Mouse (Mus musculus) heart, embryonic 12.5 days (tissue): Measurements from ENCODE around the gene Uap1l1. TPM values are rescaled to one million over a fixed set of nuclear protein-coding genes. Genes with fewer than 3 reads are reported as not detected.

Experiments used
- ATAC-seq: fragments of 200-750 bp; cut with Nextera tagmentation; 2 replicates; pipeline ENCODE4 v1.8.0; 2017; ENCODE audit warnings: moderate TSS enrichment, moderate library complexity; ENCODE audit not compliant: insufficient number of reproducible peaks, low FRiP score
- H3K27ac ChIP-seq: fragments of 300-500 bp; sonication (generic); 2 replicates; pipeline ENCODE4 v1.5.1; 2016; ENCODE audit warnings: mild to moderate bottlenecking, moderate library complexity; ENCODE audit not compliant: poor library complexity, severe bottlenecking
- H3K27me3 ChIP-seq: fragments of 300-500 bp; sonication (generic); replicated peaks from 2 replicates; pipeline ENCODE4 v1.6.1; 2016; ENCODE audit warnings: mild to moderate bottlenecking, moderate library complexity
- H3K36me3 ChIP-seq: fragments of 300-500 bp; sonication (generic); 2 replicates; pipeline ENCODE4 v1.6.1; 2016; ENCODE audit warnings: mild to moderate bottlenecking, moderate library complexity
- H3K4me1 ChIP-seq: fragments of 300-500 bp; sonication (generic); replicated peaks from 2 replicates; pipeline ENCODE4 v1.6.1; 2016; ENCODE audit warnings: mild to moderate bottlenecking
- H3K4me2 ChIP-seq: fragments of 300-500 bp; sonication (generic); 2 replicates; pipeline ENCODE4 v1.6.1; 2016; ENCODE audit warnings: mild to moderate bottlenecking, moderate library complexity
- H3K4me3 ChIP-seq: fragments of 300-500 bp; sonication (generic); 2 replicates; pipeline ENCODE4 v1.5.1; 2016; ENCODE audit warnings: mild to moderate bottlenecking
- H3K9ac ChIP-seq: fragments of 300-500 bp; sonication (generic); 2 replicates; pipeline ENCODE4 v1.6.1; 2016; ENCODE audit warnings: mild to moderate bottlenecking, moderate library complexity
- H3K9me3 ChIP-seq: fragments of 300-500 bp; sonication (generic); replicated peaks from 2 replicates; pipeline ENCODE4 v1.6.1; 2016; ENCODE audit warnings: mild to moderate bottlenecking, moderate library complexity
- WGBS: fragments of 180-500 bp; shearing (Covaris S2); methylation state at CpG from one replicate; pipeline ENCODE4 v1.1.7; 2016; 5-methylcytosine and 5-hydroxymethylcytosine counted together
- polyA plus RNA-seq: library from polyadenylated mRNA; unstranded; fragments of >200 nt; fragmentation: Nextera tagmentation; extraction: Ambion mirVana; gene quantifications from 2 replicates; pipeline ENCODE4 v1.2.1, GENCODE M21; 2016

The Uap1l1 gene
- polyA plus RNA-seq, 1 experiment from 2014 or later, result 10.7 TPM

DNA sequence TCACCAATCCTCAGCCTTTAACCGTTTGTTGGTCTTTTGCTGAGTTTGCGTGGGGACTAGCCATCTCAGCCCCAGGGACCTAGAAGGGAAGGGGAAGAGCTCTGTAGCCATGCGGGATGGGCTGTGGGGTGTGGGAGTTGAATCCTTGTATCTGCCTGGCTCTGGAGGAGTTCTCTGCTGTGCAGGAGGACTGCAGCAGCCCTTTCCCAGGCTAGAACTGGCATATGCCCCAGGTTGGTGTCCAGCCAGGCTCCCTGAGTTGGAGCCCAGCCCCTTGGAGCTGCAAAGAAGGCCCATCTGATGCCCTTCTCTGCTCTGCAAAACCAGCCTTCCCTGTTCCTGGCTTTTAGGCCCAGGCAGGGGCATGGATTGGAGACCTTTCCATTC, 31.1 kb upstream of the Uap1l1 start:
- H3K9me3 ChIP-seq, result no peaks in the 10 kb centered on the region
- peaks cover 95% of the 10 kb centered on the region for H3K27me3 ChIP-seq
- no peak for ATAC-seq
- WGBS, result 40% methylated on average over 3 of the region's 3 CpGs
- no peak overlapping the region for H3K27ac ChIP-seq
- peak overlapping the region; percentile 81; the same call in 1 of the 2 replicates for H3K4me2 ChIP-seq
- H3K4me3 ChIP-seq, result peak overlapping the region; percentile 45
- H3K9ac ChIP-seq, result no peak overlapping the region
- H3K36me3 ChIP-seq, result no peaks in the 10 kb centered on the region
- H3K4me1 ChIP-seq, result peaks cover 29% of the 10 kb centered on the region

DNA sequence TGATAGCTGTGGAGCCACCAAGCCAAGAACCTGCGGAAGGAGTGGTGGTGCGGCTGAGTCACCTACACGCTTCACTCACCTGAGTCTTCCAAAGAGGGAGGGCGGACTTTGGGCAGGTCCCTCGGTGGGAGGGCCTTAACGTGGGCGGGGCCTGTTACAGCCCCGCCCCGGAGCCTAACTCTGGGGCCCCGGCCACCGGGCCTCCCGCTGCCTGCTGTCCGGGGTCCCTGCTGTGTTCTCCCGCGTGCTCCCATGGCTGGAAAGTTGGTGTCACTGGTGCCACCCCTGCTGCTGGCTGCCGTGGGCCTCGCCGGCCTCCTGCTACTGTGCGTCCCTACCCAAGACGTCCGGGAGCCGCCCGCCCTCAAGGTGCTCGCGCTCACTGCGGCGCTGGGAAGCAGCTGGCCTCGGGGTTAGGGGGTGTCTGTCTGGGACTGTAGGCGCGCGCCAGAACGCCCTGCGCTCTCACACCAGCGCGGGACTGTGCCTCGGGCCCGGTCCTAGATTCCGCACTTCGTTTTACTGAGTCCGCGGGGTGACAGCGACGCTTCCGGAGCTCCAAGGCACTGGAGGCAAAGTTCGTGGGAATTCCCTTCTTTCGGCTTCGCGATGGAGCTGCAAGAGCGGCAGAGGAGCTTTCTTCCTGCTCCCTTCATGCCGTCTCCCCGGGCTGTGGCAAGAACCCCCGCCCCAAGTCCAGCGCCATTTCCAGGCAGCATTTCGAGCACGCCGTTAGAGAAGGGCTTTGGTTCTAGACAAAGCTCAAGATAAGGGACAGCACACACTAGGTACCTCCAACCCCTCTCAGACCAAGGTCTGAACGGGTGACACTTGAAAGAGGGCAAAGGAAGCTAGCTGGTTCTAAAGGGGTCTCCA, 30.5 kb upstream of the Uap1l1 start, which contains the start of gene Entpd2:
Gene Entpd2, plus strand, starts transcription at position 154 of the 876 bp plus-strand sequence.
- H3K9me3 ChIP-seq, result no peaks in the 10 kb centered on the region
- peak within 1 kb of the TSS; percentile 45 for H3K4me3 ChIP-seq
- peaks cover 89% of the 10 kb centered on the region for H3K27me3 ChIP-seq
- 0 out of 2 replicates have a peak, but pooled peaks have one; percentile 18 for ATAC-seq
- peaks cover 29% of the 10 kb centered on the region for H3K4me1 ChIP-seq
- H3K4me2 ChIP-seq, result peak within 1 kb of the TSS; percentile 81
- no peaks in the 10 kb centered on the region for H3K36me3 ChIP-seq
- H3K27ac ChIP-seq, result no peak within 1 kb of the TSS
- 0 out of 2 replicates have a peak within 1 kb of the TSS, but pooled peaks have one; percentile 36 for H3K9ac ChIP-seq
- WGBS, result 1% methylated on average over 57 of the region's 57 CpGs

DNA sequence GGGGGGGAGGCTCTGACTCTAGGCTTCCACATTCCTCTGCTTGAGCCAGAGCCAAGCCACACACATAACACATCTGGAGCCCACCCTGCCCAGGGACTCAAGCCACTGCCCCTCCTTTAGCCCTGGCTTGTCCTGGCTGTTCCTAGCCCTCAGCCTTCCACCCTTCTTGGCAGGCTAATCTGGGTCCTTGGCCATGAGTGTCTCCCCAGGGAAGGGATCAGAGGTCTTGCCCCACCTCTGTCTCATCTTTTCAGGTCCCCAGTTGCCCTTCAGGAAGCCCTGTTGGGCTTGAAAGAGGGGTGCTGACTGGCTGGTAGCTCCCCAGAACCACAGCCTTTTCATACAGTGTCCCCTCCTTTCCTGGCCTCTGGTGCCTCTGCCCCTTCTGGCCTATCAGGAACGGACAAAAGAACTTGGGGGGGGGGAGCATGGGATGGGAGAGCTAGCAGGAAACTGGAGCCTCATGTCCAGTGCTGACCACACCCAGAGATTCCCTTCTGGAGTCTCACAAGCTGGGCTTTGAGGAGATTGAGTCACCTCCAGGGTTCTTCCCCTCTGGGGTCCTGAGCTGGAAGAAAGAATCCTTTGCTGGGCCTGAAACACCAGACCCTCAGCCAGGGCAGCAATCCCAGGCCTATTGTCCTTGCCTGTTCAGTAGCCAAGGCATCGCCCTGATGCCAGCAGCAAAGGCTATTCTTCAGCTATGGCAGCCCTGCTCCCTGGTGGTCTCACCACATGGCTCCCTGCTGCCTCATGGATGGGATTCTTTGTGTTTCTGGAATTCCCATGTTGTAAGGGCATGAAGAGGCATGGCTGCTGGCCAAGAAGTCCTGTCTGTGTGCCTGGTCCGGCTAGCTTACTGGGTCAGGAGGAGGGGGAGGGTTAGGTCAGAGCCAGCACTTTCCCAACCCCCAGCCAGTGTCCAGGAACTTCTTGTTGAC, 29.1 kb upstream of the Uap1l1 start:
- Histone ChIP-seq H3K4me2 (no peak overlapping the region), H3K9me3 (no peaks in the 10 kb centered on the region), H3K9ac (no peak overlapping the region), H3K4me3 (no peak overlapping the region), H3K4me1 (peaks cover 22% of the 10 kb centered on the region), H3K27ac (no peak overlapping the region), H3K27me3 (peaks cover 75% of the 10 kb centered on the region), H3K36me3 (no peaks in the 10 kb centered on the region)
- peak; percentile 43; the same call in 1 of the 2 replicates for ATAC-seq
- 42% methylated on average over 3 of the region's 3 CpGs for WGBS

DNA sequence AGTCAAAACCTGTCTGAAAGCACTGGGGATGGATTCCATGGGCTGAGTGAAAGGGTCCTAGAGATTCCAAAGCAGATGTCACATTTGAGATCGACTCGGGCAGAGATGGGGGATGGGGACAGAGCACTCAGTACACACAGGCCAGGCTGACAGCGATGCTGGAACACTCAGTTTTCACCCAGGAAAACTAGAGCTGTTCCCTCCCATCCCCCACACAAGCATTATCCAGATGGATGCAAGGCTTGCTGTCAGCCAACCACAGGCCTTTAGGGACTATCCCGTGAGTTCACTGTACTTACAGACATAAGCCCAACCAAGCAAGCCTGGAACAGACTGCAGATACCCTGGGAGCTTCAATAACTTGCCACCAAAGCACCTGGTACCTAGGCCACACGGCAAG, 25.8 kb upstream of the Uap1l1 start:
- H3K9me3 ChIP-seq, result no peaks in the 10 kb centered on the region
- 54% methylated on average over 5 of the region's 5 CpGs for WGBS
- peaks cover 21% of the 10 kb centered on the region for H3K4me1 ChIP-seq
- no peak overlapping the region for H3K27ac ChIP-seq
- H3K36me3 ChIP-seq, result no peaks in the 10 kb centered on the region
- no peak overlapping the region for H3K4me2 ChIP-seq
- ATAC-seq, result no peak
- H3K27me3 ChIP-seq, result peaks cover 54% of the 10 kb centered on the region
- H3K9ac ChIP-seq, result no peak overlapping the region
- no peak overlapping the region for H3K4me3 ChIP-seq

DNA sequence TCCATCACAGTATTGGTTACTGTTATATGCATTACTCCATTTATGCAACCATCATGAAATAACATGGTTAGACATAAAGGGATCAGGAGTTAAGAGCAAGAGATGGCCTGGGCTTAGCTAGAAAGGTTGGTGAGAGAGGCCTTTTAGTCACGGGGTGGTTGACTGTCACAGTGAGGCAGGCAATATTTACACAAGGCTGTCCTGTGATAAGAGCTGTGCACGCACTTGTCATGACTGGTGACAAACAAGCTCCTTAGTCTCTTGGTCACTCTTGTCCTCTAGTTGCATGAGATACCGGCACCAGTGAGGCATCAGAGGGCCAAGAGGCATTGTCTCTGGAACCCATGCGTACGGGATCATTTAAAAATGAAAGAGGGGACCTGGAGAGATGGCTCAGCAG, 19.0 kb upstream of the Uap1l1 start:
- ATAC-seq, result no peak
- no peaks in the 10 kb centered on the region for H3K36me3 ChIP-seq
- WGBS, result 53% methylated on average over 5 of the region's 5 CpGs
- peaks cover 29% of the 10 kb centered on the region for H3K27me3 ChIP-seq
- H3K27ac ChIP-seq, result no peak overlapping the region
- H3K4me1 ChIP-seq, result no peaks in the 10 kb centered on the region
- H3K4me2 ChIP-seq, result no peak overlapping the region
- H3K9me3 ChIP-seq, result no peaks in the 10 kb centered on the region
- no peak overlapping the region for H3K9ac ChIP-seq
- no peak overlapping the region for H3K4me3 ChIP-seq

DNA sequence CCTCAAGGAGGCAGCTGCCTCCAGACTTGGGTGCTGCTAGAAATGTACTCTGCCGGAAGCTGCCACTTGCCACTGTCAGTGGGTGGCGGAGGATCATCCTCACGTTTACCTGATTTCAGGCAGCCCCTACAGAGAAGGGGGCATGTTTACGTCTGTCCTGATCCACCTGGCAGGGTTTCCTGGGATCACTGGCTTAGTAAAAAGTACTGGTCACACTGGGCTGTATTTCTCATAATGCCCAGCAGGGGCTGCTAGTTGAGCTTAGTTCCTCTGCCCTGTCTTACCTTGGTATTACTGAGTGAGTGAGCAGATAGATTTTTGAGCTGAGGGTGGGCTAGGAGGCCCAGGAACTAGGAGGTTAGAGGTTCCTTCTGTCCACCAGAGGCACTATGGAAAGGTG, 11.1 kb upstream of the Uap1l1 start:
- H3K4me2 ChIP-seq, result no peak overlapping the region
- H3K4me3 ChIP-seq, result no peak overlapping the region
- no peaks in the 10 kb centered on the region for H3K9me3 ChIP-seq
- ATAC-seq, result no peak
- peaks cover 11% of the 10 kb centered on the region for H3K27me3 ChIP-seq
- H3K36me3 ChIP-seq, result peaks cover 22% of the 10 kb centered on the region
- no peak overlapping the region for H3K27ac ChIP-seq
- WGBS, result 57% methylated on average over 4 of the region's 4 CpGs
- H3K9ac ChIP-seq, result no peak overlapping the region
- peaks cover 22% of the 10 kb centered on the region for H3K4me1 ChIP-seq

DNA sequence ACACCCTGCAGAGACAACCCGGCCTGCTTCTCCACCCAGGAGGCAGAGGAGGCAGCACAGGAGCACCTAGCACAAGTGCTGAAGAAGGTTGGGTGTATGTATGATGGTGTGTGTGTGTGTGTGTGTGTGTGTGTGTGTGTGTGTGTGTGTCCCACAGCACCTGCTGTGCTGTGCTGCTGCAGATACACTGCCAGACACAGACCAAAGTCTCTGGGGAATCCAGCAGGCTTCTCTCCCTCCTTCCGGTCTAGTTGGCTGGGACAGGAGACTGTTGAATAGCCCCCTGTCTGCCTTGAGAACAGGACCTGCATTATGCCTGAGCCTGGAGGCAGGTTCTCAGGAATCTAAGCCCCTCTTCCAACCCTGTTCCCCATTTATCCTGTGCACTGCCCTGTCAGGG, 7.9 kb upstream of the Uap1l1 start:
- no peak for ATAC-seq
- peaks cover 23% of the 10 kb centered on the region for H3K27me3 ChIP-seq

DNA sequence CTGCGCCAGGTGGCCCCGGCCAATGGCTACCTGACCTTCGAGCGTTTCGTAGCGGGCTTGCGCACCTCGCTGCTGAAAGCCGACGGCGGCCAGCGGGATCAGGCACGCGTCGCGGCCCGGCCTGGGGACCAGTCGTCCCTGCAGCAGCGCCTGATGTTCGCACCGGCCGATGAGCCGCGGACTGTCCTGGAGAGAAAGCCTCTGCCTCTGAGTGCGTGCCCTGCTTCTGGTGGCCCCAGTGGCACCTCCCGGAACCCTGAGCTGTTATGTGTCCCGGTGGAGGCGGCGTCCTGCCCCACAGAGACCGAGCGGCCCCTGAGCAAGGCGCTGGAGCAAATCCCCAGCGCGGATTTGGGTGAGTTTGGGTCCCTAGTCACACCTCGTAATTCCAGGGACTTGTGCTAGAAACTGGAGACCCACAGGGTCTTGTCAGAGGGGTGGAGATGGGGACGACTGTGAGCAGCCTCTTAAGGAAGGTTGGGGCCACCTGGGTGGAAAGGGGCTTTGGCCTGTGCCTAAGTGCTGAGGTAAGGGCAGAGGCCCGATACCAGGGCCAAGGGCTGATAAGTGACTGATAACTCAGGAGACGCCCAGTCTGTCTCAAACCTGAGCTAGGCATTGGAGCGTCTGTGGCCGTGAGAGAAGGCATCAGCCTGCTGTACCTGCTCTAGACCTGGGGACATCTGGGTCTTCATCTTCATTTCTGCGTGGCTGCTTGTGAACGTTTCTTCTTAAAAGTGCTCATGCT, 7.3 kb upstream of the Uap1l1 start:
- Histone ChIP-seq H3K36me3 (peaks cover 21% of the 10 kb centered on the region), H3K27me3 (peaks cover 23% of the 10 kb centered on the region), H3K4me2 (peak overlapping the region; percentile 92), H3K4me1 (peaks cover 23% of the 10 kb centered on the region), H3K9ac (peak overlapping the region; percentile 69), H3K4me3 (peak overlapping the region; percentile 58), H3K9me3 (no peaks in the 10 kb centered on the region), H3K27ac (no peak overlapping the region)
- 2% methylated on average over 42 of the region's 42 CpGs for WGBS
- ATAC-seq, result 0 out of 2 replicates have a peak, but pooled peaks have one; percentile 5

More for the DNA sequence above, 7.9 kb upstream of the Uap1l1 start:
- peak overlapping the region; percentile 92 for H3K4me2 ChIP-seq
- no peaks in the 10 kb centered on the region for H3K9me3 ChIP-seq
- H3K9ac ChIP-seq, result peak overlapping the region; percentile 69
- WGBS, result 39% methylated on average over 2 of the region's 2 CpGs
- H3K4me1 ChIP-seq, result peaks cover 23% of the 10 kb centered on the region
- H3K4me3 ChIP-seq, result peak overlapping the region; percentile 58
- no peak overlapping the region for H3K27ac ChIP-seq
- peaks cover 22% of the 10 kb centered on the region for H3K36me3 ChIP-seq

DNA sequence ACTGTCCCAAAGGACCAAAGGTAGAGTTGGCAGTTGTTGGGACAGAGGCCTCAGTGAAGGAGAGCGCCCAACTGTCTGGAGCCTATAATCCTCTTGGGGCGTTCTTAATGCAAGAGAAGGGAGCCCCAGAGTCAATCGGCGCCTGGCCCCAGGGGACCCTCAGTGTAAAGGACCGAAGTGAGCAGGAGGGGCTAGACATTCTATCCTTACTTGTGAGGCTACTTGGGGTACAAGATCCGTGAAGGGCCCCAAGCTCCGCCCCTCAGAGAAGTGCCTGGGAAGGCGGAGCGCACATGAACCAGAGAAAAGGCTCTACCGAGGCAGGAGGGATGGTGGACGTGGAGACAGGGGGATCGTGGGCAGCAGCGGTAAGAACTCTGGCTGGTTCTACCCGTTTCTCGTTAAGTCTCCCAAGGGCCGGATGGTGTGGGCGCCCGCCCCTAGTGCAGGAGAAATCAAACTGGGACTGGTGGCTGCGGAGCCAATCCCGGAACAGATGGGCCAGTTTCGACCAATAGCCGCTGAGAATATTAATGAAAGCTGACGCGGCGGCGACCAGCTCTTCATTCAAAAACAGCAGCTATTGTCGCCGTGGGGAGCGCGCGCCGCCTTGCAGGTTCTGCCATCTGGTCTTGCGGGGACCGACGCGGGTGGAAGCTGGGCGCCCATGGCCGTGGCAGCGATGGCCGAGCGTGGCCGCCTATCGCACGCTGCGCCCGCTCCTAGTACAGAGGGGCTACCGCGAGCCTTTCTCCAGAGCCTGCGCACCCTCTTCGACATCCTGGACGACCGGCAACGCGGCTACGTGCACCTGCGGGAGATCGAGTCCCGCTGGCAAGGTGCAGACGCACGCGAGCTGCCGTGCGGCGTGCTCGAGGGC, 6.5 kb upstream of the Uap1l1 start, which contains the start of gene Sapcd2:
Gene Sapcd2, plus strand, starts transcription at position 558 of the 880 bp plus-strand sequence.
- peaks cover 15% of the 10 kb centered on the region for H3K36me3 ChIP-seq
- ATAC-seq, result peak; percentile 90
- H3K4me3 ChIP-seq, result peak within 1 kb of the TSS; percentile 58
- H3K9ac ChIP-seq, result peak within 1 kb of the TSS; percentile 75
- H3K27me3 ChIP-seq, result peaks cover 23% of the 10 kb centered on the region
- WGBS, result 1% methylated on average over 65 of the region's 65 CpGs
- H3K9me3 ChIP-seq, result no peaks in the 10 kb centered on the region
- H3K4me1 ChIP-seq, result peaks cover 23% of the 10 kb centered on the region
- H3K27ac ChIP-seq, result peak within 1 kb of the TSS; percentile 61
- H3K4me2 ChIP-seq, result peak within 1 kb of the TSS; percentile 92

DNA sequence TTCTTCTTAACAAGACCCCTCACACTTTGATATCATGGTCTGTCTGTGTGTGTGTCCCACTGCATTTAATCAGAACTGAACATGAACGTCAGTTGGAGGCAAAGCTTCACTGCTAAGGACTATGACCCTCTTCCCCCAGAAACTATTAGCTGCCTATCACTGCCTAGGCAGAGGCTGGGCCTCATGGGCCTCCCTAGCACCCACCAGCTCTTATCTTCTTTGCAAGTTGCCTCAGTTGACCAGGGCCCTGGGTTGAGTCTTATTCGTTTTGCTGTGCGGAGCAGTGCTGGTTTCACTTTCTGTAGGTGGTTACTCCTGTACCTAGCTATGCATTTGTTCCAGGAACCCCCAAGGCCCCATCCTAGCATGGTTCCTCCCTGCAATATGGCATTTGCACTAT, 4.5 kb upstream of the Uap1l1 start:
- peaks cover 30% of the 10 kb centered on the region for H3K27me3 ChIP-seq
- H3K9ac ChIP-seq, result no peak overlapping the region
- H3K36me3 ChIP-seq, result no peaks in the 10 kb centered on the region
- H3K4me2 ChIP-seq, result no peak overlapping the region
- 71% methylated on average over 3 of the region's 3 CpGs for WGBS
- no peak overlapping the region for H3K27ac ChIP-seq
- H3K4me3 ChIP-seq, result no peak overlapping the region
- H3K9me3 ChIP-seq, result no peaks in the 10 kb centered on the region
- H3K4me1 ChIP-seq, result peaks cover 27% of the 10 kb centered on the region
- ATAC-seq, result no peak
